Mouse (Mus musculus) kidney, embryonic 14.5 days (tissue): ENCODE results near the gene Pacrg. TPM values are rescaled to one million over a fixed set of nuclear protein-coding genes. Genes with fewer than 3 reads are reported as not detected.
A peak's percentile ranks its signal among the peaks of the same experiment; 100 is the strongest.

Experiments
- ATAC-seq: fragments of 200-750 bp; cut with Nextera tagmentation; 2 replicates; pipeline ENCODE4 v1.8.0; 2017; ENCODE audit warnings: moderate number of reproducible peaks, mild to moderate bottlenecking, moderate TSS enrichment, moderate library complexity; ENCODE audit not compliant: low FRiP score, low TSS enrichment
- H3K27ac ChIP-seq: fragments of 300-500 bp; sonication (generic); 2 replicates; pipeline ENCODE4 v1.5.1; 2014; ENCODE audit warnings: low read depth, mild to moderate bottlenecking, low read length, moderate library complexity, mixed read lengths
- H3K27me3 ChIP-seq: fragments of 300-500 bp; sonication (generic); 2 replicates; pipeline ENCODE4 v1.6.1; 2014; ENCODE audit warnings: mild to moderate bottlenecking, low read length; ENCODE audit not compliant: control insufficient read depth, insufficient read depth
- H3K36me3 ChIP-seq: fragments of 300-500 bp; sonication (generic); 2 replicates; pipeline ENCODE4 v1.6.1; 2014; ENCODE audit warnings: low read length, mixed read lengths; ENCODE audit not compliant: control insufficient read depth, insufficient read depth
- H3K4me1 ChIP-seq: fragments of 300-500 bp; sonication (generic); 2 replicates; pipeline ENCODE4 v1.6.1; 2014; ENCODE audit warnings: low read length, mixed read lengths; ENCODE audit not compliant: control insufficient read depth, insufficient read depth
- H3K4me2 ChIP-seq: fragments of 300-500 bp; sonication (generic); replicated peaks from 2 replicates; pipeline ENCODE4 v1.6.1; 2014; ENCODE audit warnings: low read depth, mild to moderate bottlenecking, low read length
- H3K4me3 ChIP-seq: fragments of 300-500 bp; sonication (generic); 2 replicates; pipeline ENCODE4 v1.5.1; 2014; ENCODE audit warnings: mild to moderate bottlenecking, low read length
- H3K9ac ChIP-seq: fragments of 300-500 bp; sonication (generic); 2 replicates; pipeline ENCODE4 v1.6.1; 2014; ENCODE audit warnings: low read depth, mild to moderate bottlenecking, low read length, moderate library complexity
- H3K9me3 ChIP-seq: fragments of 300-500 bp; sonication (generic); 2 replicates; pipeline ENCODE4 v1.6.1; 2016; ENCODE audit warnings: low read length; ENCODE audit not compliant: control insufficient read depth
- WGBS: fragments of 180-500 bp; shearing (Covaris S2); extraction: QIAGEN DNeasy Blood & Tissue Kit; methylation state at CpG from one replicate; pipeline ENCODE4 v1.1.7; 2014; 5-methylcytosine and 5-hydroxymethylcytosine counted together
- polyA plus RNA-seq: library from polyadenylated mRNA; unstranded; fragments of >200 nt; fragmentation: Nextera tagmentation; extraction: Ambion mirVana; gene quantifications from 2 replicates; pipeline ENCODE4 v1.2.1, GENCODE M21; 2014

Gene Pacrg
- polyA plus RNA-seq, 1 experiment from 2014 or later = 1.7 TPM

- Histone ChIP-seq H3K9me3 (no peaks in the 10 kb centered on the region), H3K36me3 (no peaks in the 10 kb centered on the region), H3K4me3 (no peak overlapping the region), H3K27me3 (no peaks in the 10 kb centered on the region), H3K27ac (no peak overlapping the region), H3K9ac (no peak overlapping the region), H3K4me1 (no peaks in the 10 kb centered on the region), H3K4me2 (no peak overlapping the region)
- no peak for ATAC-seq
- WGBS = 82% methylated on average over 1 of the region's 1 CpGs
Observed at GRCm38 (mm10) chr17:10764343-10764742, 75.8 kb downstream of the Pacrg start.

- Histone ChIP-seq H3K9ac (no peak overlapping the region), H3K4me1 (no peaks in the 10 kb centered on the region), H3K4me3 (no peak overlapping the region), H3K27me3 (no peaks in the 10 kb centered on the region), H3K9me3 (no peaks in the 10 kb centered on the region), H3K36me3 (no peaks in the 10 kb centered on the region), H3K27ac (no peak overlapping the region), H3K4me2 (no peak overlapping the region)
- ATAC-seq = no peak
- WGBS = 95% methylated on average over 5 of the region's 5 CpGs
Observed at GRCm38 (mm10) chr17:10757455-10757854, 82.7 kb downstream of the Pacrg start.

GRCm38 (mm10) chr17:10744709-10745461, 95.2 kb downstream of the Pacrg start:
- no peak overlapping the region for H3K27ac ChIP-seq
- peak; percentile 68; the same call in 1 of the 2 replicates for ATAC-seq

GRCm38 (mm10) chr17:10740083-10740482, 100.0 kb downstream of the Pacrg start:
- Histone ChIP-seq H3K4me1 (peaks cover 5% of the 10 kb centered on the region; the same call in 1 of the 2 replicates), H3K4me2 (no peak overlapping the region), H3K36me3 (no peaks in the 10 kb centered on the region), H3K27ac (no peak overlapping the region), H3K9me3 (no peaks in the 10 kb centered on the region), H3K9ac (no peak overlapping the region), H3K27me3 (no peaks in the 10 kb centered on the region), H3K4me3 (no peak overlapping the region)
- ATAC-seq = no peak
- WGBS = 91% methylated on average over 2 of the region's 2 CpGs

More at GRCm38 (mm10) chr17:10744709-10745461, 95.2 kb downstream of the Pacrg start:
- Histone ChIP-seq H3K9ac (no peak overlapping the region), H3K4me1 (peaks cover 5% of the 10 kb centered on the region; the same call in 1 of the 2 replicates), H3K27me3 (no peaks in the 10 kb centered on the region), H3K36me3 (no peaks in the 10 kb centered on the region), H3K4me2 (no peak overlapping the region), H3K4me3 (no peak overlapping the region), H3K9me3 (no peaks in the 10 kb centered on the region)
- WGBS = 29% methylated on average over 4 of the region's 4 CpGs

- Histone ChIP-seq H3K4me1 (no peaks in the 10 kb centered on the region), H3K4me2 (no peak overlapping the region), H3K9ac (no peak overlapping the region), H3K27ac (no peak overlapping the region), H3K4me3 (no peak overlapping the region), H3K36me3 (no peaks in the 10 kb centered on the region), H3K9me3 (no peaks in the 10 kb centered on the region), H3K27me3 (no peaks in the 10 kb centered on the region)
- ATAC-seq = peak; percentile 20; the same call in 1 of the 2 replicates
Observed at GRCm38 (mm10) chr17:10737966-10738365, 102.1 kb downstream of the Pacrg start.

- Histone ChIP-seq H3K36me3 (no peaks in the 10 kb centered on the region), H3K9me3 (no peaks in the 10 kb centered on the region), H3K9ac (no peak overlapping the region), H3K27me3 (no peaks in the 10 kb centered on the region), H3K27ac (no peak overlapping the region), H3K4me3 (no peak overlapping the region), H3K4me2 (no peak overlapping the region), H3K4me1 (no peaks in the 10 kb centered on the region)
- 77% methylated on average over 6 of the region's 6 CpGs for WGBS
- ATAC-seq = no peak
Observed at GRCm38 (mm10) chr17:10734733-10735132, 105.4 kb downstream of the Pacrg start.

GRCm38 (mm10) chr17:10732303-10733048, 107.6 kb downstream of the Pacrg start:
- Histone ChIP-seq H3K36me3 (no peaks in the 10 kb centered on the region), H3K4me3 (no peak overlapping the region), H3K4me2 (no peak overlapping the region), H3K4me1 (no peaks in the 10 kb centered on the region), H3K9me3 (no peaks in the 10 kb centered on the region), H3K27me3 (no peaks in the 10 kb centered on the region), H3K9ac (no peak overlapping the region), H3K27ac (no peak overlapping the region)
- 49% methylated on average over 4 of the region's 4 CpGs for WGBS
- no peak for ATAC-seq

- Histone ChIP-seq H3K27me3 (no peaks in the 10 kb centered on the region), H3K27ac (no peak overlapping the region), H3K4me3 (no peak overlapping the region), H3K4me2 (no peak overlapping the region), H3K4me1 (no peaks in the 10 kb centered on the region), H3K9ac (no peak overlapping the region), H3K9me3 (no peaks in the 10 kb centered on the region), H3K36me3 (no peaks in the 10 kb centered on the region)
- ATAC-seq = no peak
- WGBS = 96% methylated on average over 3 of the region's 3 CpGs
Observed at GRCm38 (mm10) chr17:10724853-10725252, 115.3 kb downstream of the Pacrg start.

- Histone ChIP-seq H3K36me3 (no peaks in the 10 kb centered on the region), H3K4me3 (no peak overlapping the region), H3K9ac (no peak overlapping the region), H3K27me3 (no peaks in the 10 kb centered on the region), H3K9me3 (no peaks in the 10 kb centered on the region), H3K4me2 (no peak overlapping the region), H3K27ac (no peak overlapping the region), H3K4me1 (no peaks in the 10 kb centered on the region)
- WGBS = 17% methylated on average over 1 of the region's 1 CpGs
- ATAC-seq = peak; percentile 64; the same call in 1 of the 2 replicates
Observed at GRCm38 (mm10) chr17:10721562-10721961, 118.5 kb downstream of the Pacrg start.
